ENCODE assay signal across 15 mouse cellular contexts in the genomic region with DNA sequence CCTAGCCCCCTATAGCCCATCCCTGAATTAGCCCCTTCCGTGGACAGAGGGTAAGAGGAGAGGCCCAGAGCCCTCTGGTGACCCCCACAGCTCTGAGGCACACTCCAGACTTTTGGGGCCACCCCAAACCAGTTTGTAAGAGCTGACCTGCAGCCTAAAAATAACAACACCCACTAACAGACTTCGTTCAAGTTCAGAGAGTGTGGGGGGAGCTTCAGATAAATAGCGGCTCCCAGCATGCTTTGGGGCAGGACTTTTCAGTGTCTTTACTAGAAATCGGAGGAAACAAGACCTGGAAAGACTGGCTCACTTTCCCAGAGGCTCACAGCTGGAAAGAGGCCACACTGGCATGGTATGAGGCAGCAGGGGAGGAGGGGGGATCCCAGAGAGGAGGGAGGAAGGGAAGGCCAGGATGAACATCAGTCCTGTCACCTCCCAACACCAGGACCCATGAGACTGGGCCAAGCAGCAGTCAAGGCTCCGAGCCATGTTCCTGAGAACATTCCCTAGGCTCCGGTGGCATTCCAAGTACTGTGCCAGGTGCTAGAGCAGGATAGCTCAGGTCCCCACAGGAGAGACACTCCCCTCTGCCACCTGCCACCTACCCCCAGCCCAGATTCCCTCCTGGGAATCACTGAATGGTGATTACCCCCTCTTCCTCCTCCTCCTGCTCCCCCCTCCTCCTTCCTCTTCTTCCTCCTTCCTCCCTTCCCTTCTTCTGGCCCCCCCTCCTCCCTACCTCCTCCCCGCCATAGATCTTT. TPM values are rescaled to one million over a fixed set of nuclear protein-coding genes. Genes with fewer than 3 reads are reported as not detected.
DNase-seq lines count a peak whose midpoint lies in the region; ATAC-seq lines count a peak whose summit lies in the region.
"Had no signal": no experiment of that assay in that cellular context is flagged by ENCODE, and none has a peak within 500 bp of the region (broad histone marks: within the 10 kb centered on the region; RNA-seq: fewer than 3 reads in every experiment).

No protein-coding gene starts in this region.

- H3K27me3 ChIP-seq in heart, embryonic 14.5 days (ENCODE audit: control insufficient read depth, insufficient read depth, low read length): no peaks in the 10 kb centered on the region
- H3K27me3 ChIP-seq in limb, embryonic 10.5 days (ENCODE audit: low read depth, poor library complexity, severe bottlenecking): no peaks in the 10 kb centered on the region
- H3K27me3 ChIP-seq: midbrain, embryonic 12.5 days; neural tube, embryonic 12.5 days; stomach, embryonic 15.5 days had no signal

- H3K36me3 ChIP-seq in heart, embryonic 14.5 days (ENCODE audit: control insufficient read depth, insufficient read depth, low read length): peaks cover 69% of the 10 kb centered on the region
- peaks cover 49% of the 10 kb centered on the region for H3K36me3 ChIP-seq in limb, embryonic 10.5 days
- H3K36me3 ChIP-seq: G1E; midbrain, embryonic 12.5 days had no signal

- no peak for ATAC-seq in heart, embryonic 14.5 days (ENCODE audit: insufficient number of reproducible peaks, insufficient read depth, low FRiP score, low read depth)
- no peak for ATAC-seq in megakaryocyte progenitor cell, adult 5-6 weeks (replicated peaks; ENCODE audit: poor library complexity)
- ATAC-seq: forebrain, postnatal 0 days had no signal

- WGBS in heart, embryonic 14.5 days: 60% methylated on average over 7 of the region's 7 CpGs
- WGBS in limb, embryonic 10.5 days: 78% methylated on average over 7 of the region's 7 CpGs

- no peak overlapping the region for H3K4me3 ChIP-seq in heart, embryonic 14.5 days (ENCODE audit: control insufficient read depth in 1 of 2, insufficient read depth in 1 of 2, low read depth in 1 of 2, low read length in 2 of 2)
- no peak overlapping the region for H3K4me3 ChIP-seq in limb, embryonic 10.5 days
- H3K4me3 ChIP-seq: midbrain, embryonic 12.5 days; neural tube, embryonic 12.5 days; stomach, embryonic 15.5 days had no signal

- H3K4me2 ChIP-seq in heart, embryonic 14.5 days (ENCODE audit: low read length): no peak overlapping the region
- H3K4me2 ChIP-seq: midbrain, embryonic 12.5 days; neural tube, embryonic 12.5 days; stomach, embryonic 15.5 days had no signal

- H3K27ac ChIP-seq in heart, embryonic 14.5 days (replicated peaks in 1 of 2; ENCODE audit: control insufficient read depth in 1 of 2, insufficient read depth in 1 of 2, low read depth in 2 of 2, low read length in 2 of 2): no peak overlapping the region
- peak overlapping the region; percentile 84 for H3K27ac ChIP-seq in limb, embryonic 10.5 days
- H3K27ac ChIP-seq: midbrain, embryonic 12.5 days; neural tube, embryonic 12.5 days; stomach, embryonic 15.5 days had no signal

- no peak for DNase-seq in heart, adult 9 months (ENCODE audit: low spot score in 2 of 2)
- peak; percentile 53 for DNase-seq in A20 (ENCODE audit: low read depth, low spot score)
- peak; percentile 48 to 55 for DNase-seq in B cell, adult 2 months
- DNase-seq in limb, embryonic 10.5 days (ENCODE audit: low spot score): no peak
- no peak for DNase-seq in c-Kit-positive CD71-positive TER-119-positive erythroid progenitor cells, embryonic 14.5 days (ENCODE audit: low spot score)
- DNase-seq: cerebellum, adult 11-12 months; forebrain, postnatal 0 days; kidney, adult 8-10 months; right cerebral cortex, adult 18-20 months had no signal

- peaks cover 45 to 72% of the 10 kb centered on the region in 2 experiments for H3K4me1 ChIP-seq in heart, embryonic 14.5 days (ENCODE audit: control insufficient read depth in 2 of 2, insufficient read depth in 2 of 2, low read length in 2 of 2)
- peaks cover 53% of the 10 kb centered on the region for H3K4me1 ChIP-seq in limb, embryonic 10.5 days
- H3K4me1 ChIP-seq: midbrain, embryonic 12.5 days; neural tube, embryonic 12.5 days had no signal

- no peaks in the 10 kb centered on the region for H3K9me3 ChIP-seq in heart, embryonic 14.5 days (ENCODE audit: control insufficient read depth, low read length)
- no peaks in the 10 kb centered on the region for H3K9me3 ChIP-seq in limb, embryonic 10.5 days (replicated peaks)
- H3K9me3 ChIP-seq: G1E; midbrain, embryonic 12.5 days; neural tube, embryonic 12.5 days; stomach, embryonic 15.5 days had no signal

- H3K9ac ChIP-seq in heart, embryonic 14.5 days (ENCODE audit: low read length): peak overlapping the region; percentile 46; the same call in 1 of the 2 replicates
- H3K9ac ChIP-seq: forebrain, postnatal 0 days; midbrain, embryonic 12.5 days; neural tube, embryonic 12.5 days; stomach, embryonic 15.5 days had no signal

RNA-seq across cellular contexts. Expression of a gene that starts 20.7 kb away (rescaled TPM):
- 31.8 and 33.0 TPM in 2 replicates for polyA plus RNA-seq in heart, embryonic 14.5 days (2014; fragmentation: Nextera tagmentation; extraction: Ambion mirVana)
- polyA plus RNA-seq in limb, embryonic 10.5 days (2016; fragmentation: Nextera tagmentation; extraction: Ambion mirVana): 9.9 and 17.0 TPM in 2 replicates
- total RNA-seq in megakaryocyte progenitor cell, adult 5-6 weeks (2015): 1.2 and 1.3 TPM in 2 replicates
- 0.41 and 0.92 TPM in 2 replicates for total RNA-seq in megakaryocyte progenitor cell, adult 5-6 weeks (2017)
- polyA plus RNA-seq: G1E had no signal

RNA-seq across cellular contexts. Expression of a gene that starts 54.2 kb away (rescaled TPM):
- polyA plus RNA-seq in heart, embryonic 14.5 days (2014; fragmentation: Nextera tagmentation; extraction: Ambion mirVana): 99.2 and 105 TPM in 2 replicates
- 56.8 and 67.3 TPM in 2 replicates for polyA plus RNA-seq in limb, embryonic 10.5 days (2016; fragmentation: Nextera tagmentation; extraction: Ambion mirVana)
- total RNA-seq in megakaryocyte progenitor cell, adult 5-6 weeks (2015): 87.8 and 114 TPM in 2 replicates
- total RNA-seq in megakaryocyte progenitor cell, adult 5-6 weeks (2017): 20.4 and 31.9 TPM in 2 replicates

Comparison
In these comparisons a context has a peak if more than half of its experiments do, and no peak if none do; other contexts are left out.
1. DNase-seq: peak in A20 (single experiment) and B cell, adult 2 months (2 of 2); none in heart, adult 9 months (0 of 2), limb, embryonic 10.5 days (single experiment) and c-Kit-positive CD71-positive TER-119-positive erythroid progenitor cells, embryonic 14.5 days (single experiment).